Mouse (Mus musculus) v-Abl transformed pro-B cells (cell line): Measurements from ENCODE around the gene Htra3.

ENCODE experiments used
- in situ Hi-C, 2 experiments: fragments of 400-800 bp; cut with MboI; formaldehyde crosslinking; loops; one replicate each; pipeline ENCODE4 v1.15.1; 2025; ENCODE audit not compliant: unreplicated experiment in 2 of 2

The Htra3 gene

GRCm38 (mm10) chr5:35679256-35680155, at the start of gene Htra3:
Htra3 (minus strand) TSS chr5:35679782.
- in situ Hi-C loops: no loop called here

GRCm38 (mm10) chr5:35728957-35729460, 49.4 kb upstream of the Htra3 start:
- in situ Hi-C loops: no loop called here

GRCm38 (mm10) chr5:35728344-35728956, 48.9 kb upstream of the Htra3 start:
- in situ Hi-C loops: no loop called here

- in situ Hi-C loops: no loop called here
These were observed 47.9 kb upstream of the Htra3 start for GRCm38 (mm10) chr5:35727447-35727846.

GRCm38 (mm10) chr5:35725840-35726239, 46.3 kb upstream of the Htra3 start:
- in situ Hi-C loops: no loop called here

- in situ Hi-C loops: no loop called here
These were observed 44.3 kb upstream of the Htra3 start for GRCm38 (mm10) chr5:35723900-35724299.

GRCm38 (mm10) chr5:35722654-35723053, 43.1 kb upstream of the Htra3 start:
- in situ Hi-C loops: no loop called here

GRCm38 (mm10) chr5:35721933-35722332, 42.4 kb upstream of the Htra3 start:
- in situ Hi-C loops: no loop called here

GRCm38 (mm10) chr5:35719880-35720279, 40.3 kb upstream of the Htra3 start:
- in situ Hi-C loops: loop anchor here (5.0 kb wide), 1 partner anchor 37 kb away; the partner anchor contains the start of gene Ablim2 (in 2 of the 2)

GRCm38 (mm10) chr5:35719343-35719742, 39.8 kb upstream of the Htra3 start:
- in situ Hi-C loops: loop anchor here (5.0 kb wide), 1 partner anchor 38 kb away; the partner anchor contains the start of gene Ablim2 (in 2 of the 2)

GRCm38 (mm10) chr5:35718817-35719216, 39.2 kb upstream of the Htra3 start:
- in situ Hi-C loops: loop anchor here (5.0 kb wide), 1 partner anchor 38 kb away; the partner anchor contains the start of gene Ablim2 (in 2 of the 2)

GRCm38 (mm10) chr5:35717946-35718345, 38.4 kb upstream of the Htra3 start:
- in situ Hi-C loops: loop anchor here (5.0 kb wide), 1 partner anchor 39 kb away; the partner anchor contains the start of gene Ablim2 (in 2 of the 2)

GRCm38 (mm10) chr5:35717455-35717854, 37.9 kb upstream of the Htra3 start:
- in situ Hi-C loops: loop anchor here (5.0 kb wide), 1 partner anchor 40 kb away; the partner anchor contains the start of gene Ablim2 (in 2 of the 2)

GRCm38 (mm10) chr5:35713649-35714354, 34.2 kb upstream of the Htra3 start:
- in situ Hi-C loops: loop anchor here (5.0 kb wide), 2 partner anchors 122 to 192 kb away; no protein-coding TSS in a partner anchor

- in situ Hi-C loops: loop anchor here (5.0 kb wide), 2 partner anchors 120 to 190 kb away; no protein-coding TSS in a partner anchor
These were observed 32.9 kb upstream of the Htra3 start for GRCm38 (mm10) chr5:35712517-35712916.

- in situ Hi-C loops: loop anchor here (5.0 kb wide), 2 partner anchors 119 to 189 kb away; no protein-coding TSS in a partner anchor
These were observed 31.3 kb upstream of the Htra3 start for GRCm38 (mm10) chr5:35710931-35711330.

- in situ Hi-C loops: loop anchor here (5.0 kb wide), 2 partner anchors 118 to 188 kb away; no protein-coding TSS in a partner anchor
These were observed 30.9 kb upstream of the Htra3 start for GRCm38 (mm10) chr5:35710481-35710880.

GRCm38 (mm10) chr5:35705411-35705810, 25.8 kb upstream of the Htra3 start:
- in situ Hi-C loops: no loop called here

GRCm38 (mm10) chr5:35703814-35704213, 24.2 kb upstream of the Htra3 start:
- in situ Hi-C loops: no loop called here

GRCm38 (mm10) chr5:35703183-35703582, 23.6 kb upstream of the Htra3 start:
- in situ Hi-C loops: no loop called here
